Mouse (Mus musculus): ENCODE measurements around the gene Asb15.

Gene Asb15

DNA sequence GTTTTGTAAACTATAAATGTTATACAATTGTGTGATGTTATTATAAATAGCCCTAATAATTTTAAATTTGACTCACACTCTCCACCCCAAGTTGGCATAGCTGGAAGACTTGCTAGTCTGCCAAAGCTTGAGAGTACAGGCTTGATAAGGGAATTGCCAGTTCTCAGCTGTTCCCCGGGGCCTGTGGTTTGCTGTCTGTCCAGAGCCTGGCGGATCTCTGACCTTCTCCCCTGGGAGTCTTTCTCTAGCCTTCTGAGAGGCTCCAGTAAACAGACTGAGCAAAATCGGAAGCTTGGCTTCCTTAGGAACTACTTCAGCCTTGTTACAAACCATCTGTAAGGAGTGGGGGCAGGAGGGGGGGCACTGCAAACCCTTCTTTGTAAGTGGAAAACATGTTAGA lies 58.9 kb downstream of the Asb15 start:
- no peak for TF ChIP-seq GATA4 (IDR thresholded peaks at IDR 0.05; ENCODE audit: insufficient replicate concordance, low read length)

DNA sequence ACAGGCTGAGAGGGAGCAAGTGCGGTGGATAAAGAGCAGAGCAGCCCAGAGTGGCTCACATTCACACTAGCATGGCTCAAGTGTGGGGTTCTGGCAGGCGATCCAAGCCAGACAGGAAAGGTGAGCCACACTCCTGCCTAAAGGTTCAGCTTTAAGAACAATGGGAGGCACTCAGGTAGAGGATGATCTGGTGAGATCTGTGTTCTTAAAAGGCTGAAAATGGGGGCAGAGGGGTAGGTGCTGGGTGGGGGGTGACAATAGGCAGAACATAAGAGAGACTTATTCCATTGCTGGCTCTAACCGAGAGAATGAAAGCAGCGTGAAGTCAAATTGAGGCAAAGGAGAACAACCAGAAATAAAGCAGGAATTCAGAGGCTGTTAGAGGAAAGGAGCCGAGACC lies 62.3 kb downstream of the Asb15 start:
- TF ChIP-seq GATA4 (IDR thresholded peaks at IDR 0.05; ENCODE audit: insufficient replicate concordance, low read length): no peak

DNA sequence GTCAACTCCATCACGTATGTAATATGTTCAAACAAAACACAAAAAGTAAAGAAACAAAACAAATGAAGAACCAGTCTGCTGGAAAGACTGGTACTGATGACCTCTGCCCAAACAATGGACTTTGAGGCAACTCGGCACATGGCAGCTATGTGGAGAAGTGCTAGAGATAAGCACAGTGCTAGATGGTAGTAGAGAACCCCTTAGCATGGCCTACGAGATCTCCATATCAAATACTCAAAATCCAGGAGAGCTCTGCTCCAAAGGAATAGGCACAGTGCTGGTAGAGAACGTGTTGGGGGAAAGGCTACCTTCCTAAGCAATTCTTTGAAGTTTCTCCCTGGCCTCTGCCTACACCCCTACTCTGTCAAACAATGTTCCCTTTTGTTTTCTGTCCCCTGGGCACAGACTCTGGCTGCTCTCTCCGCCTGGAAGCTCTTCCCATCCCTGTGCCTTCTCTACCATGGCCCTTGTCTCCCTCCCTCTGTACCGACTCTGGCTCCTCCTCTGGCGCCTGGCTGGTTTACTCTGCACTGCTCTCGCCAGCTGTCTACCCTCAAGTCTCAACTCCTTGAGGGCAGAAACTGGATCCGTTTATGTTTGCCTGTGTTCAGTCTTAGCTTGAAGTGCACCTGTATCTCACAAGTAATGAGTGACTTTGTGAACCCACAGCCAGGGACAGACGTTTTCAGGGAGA lies 63.7 kb downstream of the Asb15 start:
- no peak for TF ChIP-seq GATA4 (IDR thresholded peaks at IDR 0.05; ENCODE audit: insufficient replicate concordance, low read length)

DNA sequence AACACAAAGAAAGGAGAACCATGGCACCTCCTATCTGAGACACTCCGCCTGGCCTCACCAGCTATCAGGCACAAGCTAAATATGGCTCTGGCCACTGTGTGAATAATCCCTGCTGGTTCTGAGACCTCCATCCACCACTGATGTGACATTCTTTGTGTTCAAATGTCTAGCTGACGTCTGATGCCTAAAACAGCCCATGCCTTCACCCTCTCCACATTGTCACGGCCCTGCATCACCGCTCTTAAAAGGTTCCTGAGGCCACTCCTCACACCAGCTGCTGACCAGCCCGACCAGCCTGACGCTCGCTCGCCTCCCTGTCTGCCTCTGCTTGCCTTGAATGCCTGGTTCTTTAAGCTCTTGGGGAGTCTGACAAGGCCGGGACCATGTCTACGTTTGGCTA lies 69.6 kb downstream of the Asb15 start, which contains the start of gene Lmod2:
Gene Lmod2, plus strand, starts transcription at position 263 of the 400 bp plus-strand sequence.
- TF ChIP-seq GATA4 (IDR thresholded peaks at IDR 0.05; ENCODE audit: insufficient replicate concordance, low read length): no peak

DNA sequence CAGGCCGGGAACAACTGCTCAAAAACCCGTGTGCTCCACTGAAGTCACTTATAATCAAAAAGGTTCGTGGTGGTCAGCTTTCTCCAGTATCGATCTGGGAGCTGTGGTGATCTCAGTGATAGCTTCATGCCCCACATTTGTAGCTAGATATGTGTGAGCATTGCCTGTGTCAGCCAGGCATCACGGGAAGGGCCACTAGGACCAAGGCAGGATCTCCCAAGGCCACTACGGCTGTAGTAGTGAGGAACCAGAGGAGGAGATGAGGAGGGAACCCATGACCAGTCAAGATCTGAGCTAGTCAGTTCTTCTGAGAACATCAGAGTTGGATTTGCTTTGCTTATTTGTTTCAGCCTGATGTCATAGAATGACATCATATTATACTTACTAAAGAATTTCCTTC lies 71.2 kb downstream of the Asb15 start:
- no peak for TF ChIP-seq GATA4 (IDR thresholded peaks at IDR 0.05; ENCODE audit: insufficient replicate concordance, low read length)

DNA sequence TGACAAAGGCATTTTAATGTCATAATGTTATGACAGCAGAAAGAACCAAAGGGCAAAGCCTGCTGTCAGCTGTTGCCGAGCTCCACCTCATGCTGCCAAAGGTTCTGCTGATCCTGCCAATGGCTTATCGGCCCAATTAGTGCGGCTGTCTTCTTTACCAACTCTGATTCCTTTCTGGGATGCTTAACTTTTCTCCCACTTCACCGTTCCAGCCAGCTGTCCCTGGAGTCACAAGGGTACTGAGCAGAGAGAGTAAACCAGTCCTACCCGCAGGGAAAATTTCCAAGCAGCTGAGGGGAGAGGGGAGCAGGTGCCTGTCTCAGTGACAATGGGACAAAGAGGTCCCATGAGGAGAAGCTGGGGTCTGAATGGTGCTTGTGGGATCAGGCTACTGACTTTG lies 71.7 kb downstream of the Asb15 start:
- no peak for TF ChIP-seq GATA4 (IDR thresholded peaks at IDR 0.05; ENCODE audit: insufficient replicate concordance, low read length)

DNA sequence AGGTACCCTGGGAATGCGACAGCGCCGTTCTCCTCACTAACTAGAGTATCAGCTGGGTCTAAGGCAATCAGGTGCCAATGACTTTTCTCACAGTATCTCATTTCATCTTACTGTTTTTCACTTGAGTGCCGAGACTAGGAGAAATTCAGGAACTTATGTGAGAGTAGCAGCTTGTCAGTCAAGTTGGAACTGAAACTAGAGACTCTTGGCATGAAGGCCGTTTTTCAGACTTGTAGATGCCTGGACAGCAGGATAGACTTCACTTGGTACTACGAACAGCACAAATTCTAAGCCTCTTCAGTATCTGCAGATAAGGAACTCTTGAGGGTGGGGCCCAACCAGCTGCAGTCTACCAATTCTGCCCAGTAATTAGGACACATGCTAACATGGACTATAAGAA lies 72.2 kb downstream of the Asb15 start:
- no peak for TF ChIP-seq GATA4 (IDR thresholded peaks at IDR 0.05; ENCODE audit: insufficient replicate concordance, low read length)

DNA sequence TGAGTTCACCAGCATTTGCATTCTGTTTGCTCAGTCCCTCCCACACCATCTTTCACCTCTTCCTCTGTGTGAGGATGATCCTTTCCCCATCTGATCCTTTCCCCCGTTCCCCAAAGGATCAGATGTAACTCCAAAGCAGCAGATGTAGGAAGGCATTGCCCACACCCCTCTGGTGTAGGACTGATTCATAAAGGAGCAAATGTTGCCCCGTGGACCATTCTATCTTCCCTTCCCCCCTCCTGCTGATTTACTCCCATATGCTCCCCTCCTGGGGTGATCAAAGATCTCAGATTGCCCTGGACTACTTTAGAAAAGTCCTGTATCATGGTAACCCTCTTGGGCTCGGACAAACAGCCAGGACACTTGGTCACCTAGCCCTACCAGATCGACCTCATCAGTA lies 72.8 kb downstream of the Asb15 start:
- TF ChIP-seq GATA4 (IDR thresholded peaks at IDR 0.05; ENCODE audit: insufficient replicate concordance, low read length): no peak

DNA sequence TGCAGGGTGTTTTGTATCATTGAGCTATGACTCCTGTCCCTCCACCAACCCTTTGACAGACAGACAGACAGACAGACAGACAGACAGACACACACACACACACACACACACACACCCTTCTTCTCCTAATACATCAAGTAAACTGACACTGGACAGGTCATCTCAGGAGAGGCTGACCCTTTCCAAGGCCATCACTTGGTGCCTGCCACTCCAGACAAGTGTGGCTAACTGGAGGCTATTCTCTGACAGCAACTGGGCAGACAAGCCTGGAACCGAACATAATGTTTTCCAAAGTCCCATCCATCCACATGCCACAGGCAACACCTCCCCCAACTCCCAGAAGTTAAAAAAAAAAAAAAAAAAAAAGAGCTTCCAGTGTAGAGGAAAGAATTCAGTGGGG lies 73.7 kb downstream of the Asb15 start:
- TF ChIP-seq GATA4 (IDR thresholded peaks at IDR 0.05; ENCODE audit: insufficient replicate concordance, low read length): no peak

DNA sequence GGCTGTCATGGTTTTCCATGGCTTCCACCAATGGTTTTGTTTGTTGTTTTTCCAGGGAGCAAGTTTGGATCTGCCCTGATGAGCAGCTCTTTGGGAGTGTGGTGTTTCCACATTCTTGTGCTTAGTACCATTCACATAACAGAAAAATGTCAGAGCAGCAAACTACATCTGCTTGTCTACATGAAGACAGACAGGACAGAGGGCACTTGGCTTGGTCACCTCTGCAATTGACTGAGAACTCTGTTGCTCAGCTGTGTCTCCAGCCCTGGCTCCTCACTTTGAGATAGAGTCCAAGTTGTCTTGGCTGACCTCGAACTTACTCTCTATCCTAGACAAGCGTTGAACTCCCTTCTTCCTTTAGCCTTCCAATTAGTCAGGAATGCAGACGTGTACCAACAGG lies 74.4 kb downstream of the Asb15 start:
- no peak for TF ChIP-seq GATA4 (IDR thresholded peaks at IDR 0.05; ENCODE audit: insufficient replicate concordance, low read length)

DNA sequence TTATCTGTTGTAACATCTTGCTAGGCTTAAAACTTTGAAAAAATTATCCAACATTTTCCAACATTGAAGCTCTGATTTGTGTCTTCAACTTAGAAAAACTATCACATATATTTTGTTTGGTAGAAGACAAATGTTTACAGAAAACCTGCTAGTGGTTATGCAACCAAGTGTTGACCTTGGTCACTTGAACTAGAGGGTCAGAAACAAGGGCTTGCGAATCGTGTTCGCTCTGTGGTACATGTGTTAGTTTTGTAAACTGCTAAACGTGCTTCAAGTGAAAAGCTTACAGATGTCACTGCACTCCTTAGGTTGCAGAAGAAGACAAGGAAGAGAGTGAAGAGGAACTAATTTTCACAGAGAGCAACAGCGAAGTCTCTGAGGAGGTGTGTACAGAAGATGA lies 75.0 kb downstream of the Asb15 start:
- TF ChIP-seq GATA4 (IDR thresholded peaks at IDR 0.05; ENCODE audit: insufficient replicate concordance, low read length): no peak

DNA sequence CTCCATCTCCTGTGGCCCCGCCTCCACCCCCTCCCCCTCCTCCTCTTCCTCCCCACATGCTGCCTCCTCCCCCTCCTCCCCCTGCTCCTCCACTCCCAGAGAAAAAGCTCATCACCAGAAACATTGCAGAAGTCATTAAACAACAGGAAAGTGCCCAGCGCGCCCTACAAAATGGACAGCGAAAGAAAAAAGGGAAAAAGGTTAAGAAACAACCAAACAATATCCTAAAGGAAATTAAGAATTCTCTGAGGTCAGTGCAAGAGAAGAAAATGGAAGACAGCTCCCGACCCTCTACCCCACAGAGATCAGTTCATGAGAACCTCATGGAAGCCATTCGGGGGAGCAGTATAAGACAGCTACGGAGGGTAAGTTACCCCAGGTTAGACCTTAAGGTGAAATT lies 76.3 kb downstream of the Asb15 start:
- no peak for TF ChIP-seq GATA4 (IDR thresholded peaks at IDR 0.05; ENCODE audit: insufficient replicate concordance, low read length)

DNA sequence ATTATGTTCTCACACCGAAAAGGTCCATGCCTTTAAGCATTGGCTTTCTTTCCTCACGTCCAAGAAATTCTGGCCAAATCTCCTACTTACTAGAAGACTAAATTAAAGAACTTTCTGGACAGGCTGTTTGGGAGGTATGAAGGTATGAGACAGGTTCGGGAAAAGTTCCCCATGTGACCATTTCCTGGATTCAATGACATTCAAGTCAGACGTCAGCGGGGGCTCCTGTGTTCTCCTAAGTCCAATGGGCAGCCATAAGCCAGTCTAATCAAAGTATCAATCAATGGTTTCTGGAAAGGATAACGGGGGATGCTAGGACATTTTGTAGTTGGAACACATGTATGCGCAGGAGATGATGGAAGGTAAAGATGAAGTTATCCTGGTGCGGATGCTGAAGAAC lies 77.7 kb downstream of the Asb15 start:
- TF ChIP-seq GATA4 (IDR thresholded peaks at IDR 0.05; ENCODE audit: insufficient replicate concordance, low read length): no peak

DNA sequence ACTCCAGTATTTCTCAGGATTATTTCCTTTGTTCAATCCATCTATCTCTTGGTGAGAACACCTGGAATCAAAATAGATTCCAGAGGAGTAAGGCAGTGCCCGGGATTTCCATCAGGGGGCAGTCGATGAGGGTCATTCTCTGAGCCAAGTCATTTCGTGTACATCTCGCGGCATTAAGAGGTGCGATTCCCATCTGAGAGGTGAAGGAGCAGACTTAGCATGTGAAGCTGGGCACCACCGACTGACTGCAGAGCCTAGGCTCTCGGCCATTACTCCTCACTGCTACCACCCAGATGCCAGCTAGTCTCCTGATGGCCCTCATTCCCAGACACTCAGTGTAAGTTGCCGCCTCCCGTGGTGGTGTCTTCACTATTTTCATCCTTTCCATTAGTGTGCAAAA lies 78.6 kb downstream of the Asb15 start:
- TF ChIP-seq GATA4 (IDR thresholded peaks at IDR 0.05; ENCODE audit: insufficient replicate concordance, low read length): no peak

DNA sequence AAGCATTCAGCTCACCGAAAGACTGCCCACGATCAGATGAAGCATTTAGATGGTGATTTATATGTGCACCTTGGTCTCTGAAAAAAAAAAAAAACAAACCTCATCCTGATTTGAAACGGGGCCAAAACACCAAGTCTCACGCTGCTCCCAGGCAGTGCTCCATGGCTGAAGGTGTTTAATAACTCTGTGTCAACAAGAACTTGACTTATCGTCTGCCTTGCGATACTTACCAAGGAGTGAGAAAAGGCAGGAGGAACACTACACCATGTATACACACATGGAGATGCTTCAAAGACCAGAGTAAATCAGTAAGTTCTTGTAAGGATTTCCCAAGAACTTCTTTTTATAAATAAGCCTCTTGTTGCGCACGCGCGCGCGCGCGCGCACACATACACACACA lies 79.6 kb downstream of the Asb15 start:
- TF ChIP-seq GATA4 (IDR thresholded peaks at IDR 0.05; ENCODE audit: insufficient replicate concordance, low read length): no peak

DNA sequence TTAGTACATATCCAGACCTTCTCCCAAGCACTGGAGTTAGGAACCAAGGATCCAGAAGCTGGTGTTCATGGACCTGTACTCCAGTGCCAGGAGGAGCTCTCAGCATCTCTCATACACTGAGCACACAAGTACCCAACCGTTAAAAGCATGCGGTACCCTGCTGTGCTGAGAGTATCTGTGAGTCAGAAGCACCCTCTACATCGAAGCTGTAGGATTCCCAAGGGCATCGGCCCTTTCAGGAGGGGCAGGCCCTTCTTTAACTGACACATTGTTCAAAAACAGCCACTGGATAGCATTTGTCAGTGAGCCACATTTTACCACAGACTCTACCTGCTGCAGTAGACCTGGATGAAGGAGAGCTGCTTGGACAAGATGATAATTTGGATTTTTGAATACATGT lies 80.2 kb downstream of the Asb15 start:
- TF ChIP-seq GATA4 (IDR thresholded peaks at IDR 0.05; ENCODE audit: insufficient replicate concordance, low read length): no peak

DNA sequence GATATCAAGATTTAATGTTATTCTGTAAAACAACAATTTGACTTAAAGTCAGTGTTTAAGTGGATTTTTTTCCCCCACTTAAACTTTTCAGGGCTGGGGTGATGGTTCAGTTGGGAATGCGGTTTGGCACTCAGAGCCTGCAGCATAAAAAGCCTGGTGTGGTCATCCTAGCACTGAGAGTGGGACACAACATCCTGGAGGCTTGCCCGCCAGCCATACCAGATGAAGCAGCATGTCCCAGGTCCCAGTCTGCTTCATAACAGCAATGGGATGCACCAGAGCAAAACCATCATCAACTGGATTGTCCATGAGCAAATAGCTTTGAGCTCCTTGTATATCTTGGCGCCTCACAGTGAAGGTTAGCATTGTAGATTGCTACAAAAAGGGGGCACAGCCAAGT lies 80.7 kb downstream of the Asb15 start:
- TF ChIP-seq GATA4 (IDR thresholded peaks at IDR 0.05; ENCODE audit: insufficient replicate concordance, low read length): no peak

All from liver, adult (tissue).